Mouse (Mus musculus) heart, adult 8-10 months (tissue): ENCODE data around the gene Apbb2. TPM values are rescaled to one million over a fixed set of nuclear protein-coding genes. Genes with fewer than 3 reads are reported as not detected.

Source experiments
- DNase-seq: peaks from one replicate; pipeline ENCODE4 v3.0.0; 2022; ENCODE audit warnings: low spot score
- total RNA-seq, 4 experiments: library from RNA; stranded (reverse); gene quantifications; 2 replicates each; pipeline ENCODE4 v1.2.4; 2022

Apbb2 gene
- total RNA-seq, 4 experiments from 2014 or later = 36.6 to 56.3 (median 46.4) TPM

- DNase-seq = no peak
These were observed 16.2 kb downstream of the Apbb2 start for GRCm38 (mm10) chr5:66602287-66602820.

DNA sequence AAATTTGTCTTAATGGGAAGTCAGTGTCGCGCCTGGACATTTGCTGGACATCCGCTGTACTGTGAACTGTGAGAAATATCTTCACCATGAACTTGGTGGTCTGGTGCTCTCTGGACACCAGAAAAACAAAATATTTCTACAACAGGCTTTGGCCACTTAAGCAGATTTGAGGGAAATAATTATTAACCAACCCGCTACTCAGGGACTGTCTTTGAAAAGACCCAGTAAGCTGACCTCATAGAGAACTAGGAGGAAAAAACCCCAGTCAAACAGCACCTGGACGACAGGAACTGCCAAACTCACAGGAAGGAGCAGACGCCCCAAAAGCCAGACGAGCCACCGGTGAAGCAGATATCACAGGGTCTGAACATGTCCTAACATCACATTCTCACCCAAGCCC, 18.2 kb downstream of the Apbb2 start:
- no peak for DNase-seq

- DNase-seq = no peak
These were observed 18.7 kb downstream of the Apbb2 start for GRCm38 (mm10) chr5:66599888-66600287.

GRCm38 (mm10) chr5:66596296-66596695, 22.3 kb downstream of the Apbb2 start:
- DNase-seq = no peak

GRCm38 (mm10) chr5:66594881-66595280, 23.7 kb downstream of the Apbb2 start:
- no peak for DNase-seq

DNA sequence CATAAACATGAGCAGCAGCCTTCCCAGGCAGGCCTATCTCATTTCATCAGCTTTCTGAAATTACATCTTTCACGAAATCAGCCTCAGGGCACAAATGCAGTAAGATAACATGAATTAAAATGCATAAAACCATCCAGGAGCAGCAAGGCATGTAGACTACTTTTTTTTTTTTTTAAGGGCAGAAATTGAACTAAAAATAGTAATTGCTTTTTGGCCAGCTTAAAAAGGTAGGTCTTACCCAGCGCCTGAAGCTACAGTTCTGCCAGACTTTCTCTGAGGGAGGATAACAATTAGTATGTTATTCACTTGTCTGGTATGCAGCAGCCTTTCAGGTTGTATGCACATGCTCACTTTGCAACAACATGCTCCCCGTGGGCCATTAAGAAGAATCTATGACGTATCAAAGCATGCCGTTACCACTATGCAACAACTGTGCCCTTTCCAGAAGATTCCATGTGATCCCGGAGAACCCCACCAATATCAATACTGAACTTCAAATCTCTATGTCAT, 32.3 kb downstream of the Apbb2 start:
- DNase-seq = no peak

DNA sequence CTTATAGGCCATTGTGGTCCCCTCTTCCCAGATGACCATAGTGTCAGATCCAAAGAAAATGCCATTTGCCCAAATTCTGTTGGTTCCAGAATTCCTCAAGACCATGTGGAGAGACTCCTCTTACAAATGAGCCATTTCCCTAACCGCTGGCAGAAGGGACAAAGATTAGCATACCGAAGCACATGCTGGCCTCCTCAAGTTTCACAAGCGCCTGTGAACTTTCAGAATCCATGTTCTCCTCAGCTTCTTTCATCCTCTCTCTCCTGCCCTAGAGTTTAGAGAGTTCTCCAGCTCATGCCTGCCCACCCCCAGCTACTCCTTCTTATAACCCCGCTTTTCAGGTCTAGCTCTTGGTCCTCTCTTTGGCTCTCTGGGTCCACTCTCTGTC, 35.6 kb downstream of the Apbb2 start:
- no peak for DNase-seq

DNA sequence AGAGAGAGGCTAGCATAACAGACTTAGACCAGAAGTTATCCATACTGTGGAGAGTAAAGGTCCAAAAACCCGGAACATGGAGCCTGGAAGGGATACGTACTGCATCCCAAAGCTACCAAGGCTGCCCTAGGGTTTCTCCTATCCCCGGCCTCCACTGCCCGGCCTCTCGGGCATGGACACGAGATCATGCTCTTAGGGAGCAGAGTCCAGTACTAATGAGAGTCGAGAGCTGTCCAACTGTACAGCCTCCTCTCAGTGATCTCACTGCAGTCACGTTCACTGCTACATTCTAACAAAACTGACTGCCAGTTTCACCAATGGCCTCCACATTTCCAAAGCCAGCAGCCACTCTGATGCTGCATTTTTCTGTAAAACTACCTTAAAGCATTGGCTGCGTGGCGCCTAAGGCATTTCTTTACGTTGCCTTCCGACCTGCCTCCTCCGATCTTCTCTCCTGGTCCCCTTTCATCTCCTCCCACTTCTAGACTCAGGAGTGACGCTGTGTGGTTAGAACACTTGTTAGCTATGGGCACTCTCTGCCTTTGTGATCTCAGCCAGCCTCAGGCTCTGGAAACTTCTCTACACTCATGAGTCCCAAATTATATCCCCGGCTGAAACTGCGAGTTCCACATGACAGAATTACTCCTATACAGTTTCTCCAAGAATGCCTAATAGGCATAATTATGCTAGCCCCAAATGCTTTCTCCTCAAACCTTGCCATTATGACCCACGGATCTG, 36.1 kb downstream of the Apbb2 start:
- no peak for DNase-seq

GRCm38 (mm10) chr5:66579066-66579465, 39.5 kb downstream of the Apbb2 start:
- peak; percentile 63 for DNase-seq

- DNase-seq = no peak
These were observed 42.3 kb downstream of the Apbb2 start for GRCm38 (mm10) chr5:66576299-66576698.

DNA sequence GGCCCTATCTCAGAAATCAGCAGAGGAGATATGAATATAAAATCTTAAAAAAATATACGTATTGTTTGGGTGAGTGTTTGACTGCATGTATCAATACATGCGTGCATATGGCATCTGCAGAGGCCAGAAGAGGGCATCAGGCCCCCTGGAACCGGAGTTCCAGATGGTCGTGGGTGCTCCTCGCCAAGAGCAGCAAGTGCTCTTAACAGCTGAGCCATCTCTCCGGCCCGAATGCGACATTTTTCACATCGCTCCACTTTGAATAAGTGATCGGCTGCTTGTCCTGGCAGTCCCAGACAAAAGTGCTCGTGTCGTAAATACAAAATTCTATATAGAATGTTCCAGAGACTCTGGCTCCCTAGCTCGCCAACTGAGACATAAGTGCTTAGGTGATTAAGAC, 43.4 kb downstream of the Apbb2 start:
- no peak for DNase-seq

DNA sequence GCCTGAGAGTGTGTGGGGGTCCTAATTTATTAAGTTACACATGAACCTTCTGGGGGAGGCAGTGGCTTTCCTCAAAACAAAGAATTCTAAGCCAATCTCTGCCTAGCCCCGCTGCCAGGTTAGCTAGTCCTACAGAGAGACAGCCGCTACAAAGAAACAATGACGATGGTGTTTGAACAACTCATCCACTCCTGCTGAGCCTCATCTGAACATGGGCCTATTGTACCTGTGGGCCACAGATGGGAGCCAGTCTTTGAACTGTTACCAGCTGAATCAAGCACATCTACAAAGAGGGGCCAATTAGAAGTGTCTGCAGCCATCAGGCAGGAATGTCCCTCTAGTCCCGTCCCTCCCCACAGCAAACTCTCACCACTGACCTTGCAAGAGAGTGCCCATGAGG, 45.3 kb downstream of the Apbb2 start:
- DNase-seq = no peak

DNA sequence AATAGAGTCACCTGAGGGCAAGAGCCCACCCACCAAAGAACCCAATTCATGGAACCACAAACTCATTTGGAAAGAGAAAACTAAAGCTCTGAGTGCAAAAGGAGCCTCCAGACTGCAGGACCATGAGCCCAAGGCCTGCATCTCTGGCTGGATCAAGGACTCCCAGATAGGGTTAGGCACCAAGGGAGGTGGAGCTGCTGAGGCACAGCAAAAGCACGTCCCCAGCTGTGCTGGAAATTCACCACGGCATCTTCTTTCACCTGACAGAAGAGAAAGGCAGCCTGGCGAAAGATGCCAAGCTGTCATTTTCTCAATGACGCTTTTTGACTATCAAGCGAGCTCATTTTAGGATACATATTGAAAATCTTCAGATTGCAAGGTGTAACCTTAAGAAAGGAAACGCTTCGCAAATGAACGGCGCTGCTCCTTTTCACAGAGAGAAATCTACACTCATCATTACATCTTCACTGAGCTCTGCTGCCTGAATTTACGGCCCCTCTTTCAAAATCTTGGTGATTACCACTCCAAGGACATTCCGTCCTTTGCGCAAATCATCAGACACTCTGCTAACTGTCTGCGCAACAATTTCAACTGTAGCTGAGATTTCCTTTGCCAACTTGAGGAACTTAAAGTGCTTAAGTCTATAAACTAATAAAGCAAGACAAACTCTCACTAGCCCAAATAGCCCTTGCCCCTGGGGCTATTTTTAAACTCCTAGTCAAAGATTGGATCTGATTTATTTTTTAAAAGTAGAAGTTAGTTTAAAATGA, 46.3 kb downstream of the Apbb2 start:
- no peak for DNase-seq

DNA sequence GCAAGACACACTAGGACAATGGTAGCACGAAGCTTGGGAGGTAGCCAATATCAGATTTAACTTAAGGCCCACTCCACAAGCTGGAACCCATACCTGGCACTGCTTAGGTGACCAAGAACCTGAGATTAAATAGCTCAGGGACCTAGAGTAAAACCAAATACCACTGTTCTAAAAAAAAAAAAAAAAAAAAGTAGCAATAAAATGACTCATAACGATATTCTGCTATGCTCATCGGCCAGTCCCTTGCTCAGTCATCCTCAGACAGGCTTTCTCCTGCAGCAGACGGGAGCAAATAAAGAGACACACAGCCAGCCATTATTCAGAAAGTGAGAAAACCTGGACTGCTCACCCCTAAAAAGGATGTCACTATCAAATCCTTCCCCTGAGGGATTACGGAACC, 47.9 kb downstream of the Apbb2 start:
- DNase-seq = no peak

GRCm38 (mm10) chr5:66569141-66569801, 49.3 kb downstream of the Apbb2 start:
- DNase-seq = no peak

- no peak for DNase-seq
These were observed 50.6 kb downstream of the Apbb2 start for GRCm38 (mm10) chr5:66568002-66568401.

GRCm38 (mm10) chr5:66567424-66567823, 51.2 kb downstream of the Apbb2 start:
- DNase-seq = no peak

DNA sequence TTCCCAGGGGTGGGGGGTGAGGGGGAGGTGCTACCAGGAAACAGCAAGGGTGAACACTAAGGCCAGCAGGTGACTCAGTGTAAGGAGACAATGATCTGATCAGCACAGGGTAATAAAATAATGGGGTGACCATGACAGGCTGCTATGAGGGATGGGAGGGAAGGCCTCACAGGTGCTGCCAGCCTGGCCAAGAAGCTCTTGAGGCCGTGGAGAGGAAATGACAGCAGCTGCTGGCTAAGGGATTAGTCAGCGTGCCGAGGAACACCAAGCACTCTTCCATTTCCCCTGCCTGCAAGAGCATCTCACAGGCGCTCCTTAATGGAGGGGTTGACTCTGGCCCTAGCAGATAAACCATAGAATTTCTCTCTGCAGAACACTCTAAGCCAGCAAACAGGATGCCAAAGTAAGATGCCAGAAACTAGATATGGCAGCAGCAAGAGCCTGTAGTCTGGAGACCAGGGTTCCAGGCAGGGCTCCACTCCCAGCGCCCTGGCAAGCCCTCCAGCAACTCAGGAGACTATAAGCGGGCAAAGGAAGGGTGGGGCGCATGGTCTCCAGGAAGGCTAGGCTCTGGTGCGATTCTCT, 58.9 kb downstream of the Apbb2 start:
- DNase-seq = peak; percentile 60

DNA sequence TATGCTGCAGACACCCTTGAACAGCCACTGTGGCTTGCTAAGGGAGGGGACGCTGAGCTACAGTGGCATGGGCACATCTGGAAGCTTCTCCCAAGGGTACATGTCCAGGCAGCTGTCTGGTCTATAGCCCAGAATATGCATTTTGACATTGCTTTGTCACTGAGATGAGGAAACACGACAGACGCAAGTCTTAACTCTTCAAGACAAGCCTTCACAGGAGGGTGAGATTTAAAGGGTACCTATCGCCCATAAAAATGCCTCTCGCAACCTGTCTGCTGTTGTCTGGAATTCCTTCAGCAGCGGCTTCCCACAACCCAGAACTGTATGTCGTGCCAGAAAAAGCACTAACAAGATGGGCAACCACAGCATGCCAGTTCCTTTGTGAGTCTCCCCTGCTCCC, 60.5 kb downstream of the Apbb2 start:
- DNase-seq = no peak

DNA sequence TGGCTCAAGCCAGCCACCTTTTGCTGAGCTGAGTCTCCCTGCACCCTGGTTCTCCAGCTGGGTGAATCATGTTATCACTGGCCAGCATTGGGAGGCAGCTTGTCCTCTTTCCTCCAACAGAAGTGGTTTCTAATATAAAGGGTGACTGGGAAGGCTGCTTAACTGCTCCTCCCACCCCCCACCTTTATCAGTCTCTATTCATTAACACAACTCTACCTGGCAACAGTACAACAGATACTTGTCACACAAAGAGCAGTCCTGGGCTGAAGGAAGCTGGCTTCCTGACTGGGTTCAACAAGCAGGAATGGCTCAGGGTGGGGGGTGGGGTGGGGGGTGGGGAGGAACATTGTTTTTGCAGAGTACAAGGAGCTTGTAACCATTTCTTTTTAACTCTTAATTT, 64.7 kb downstream of the Apbb2 start:
- DNase-seq = no peak

GRCm38 (mm10) chr5:66552246-66552645, 66.3 kb downstream of the Apbb2 start:
- no peak for DNase-seq

DNA sequence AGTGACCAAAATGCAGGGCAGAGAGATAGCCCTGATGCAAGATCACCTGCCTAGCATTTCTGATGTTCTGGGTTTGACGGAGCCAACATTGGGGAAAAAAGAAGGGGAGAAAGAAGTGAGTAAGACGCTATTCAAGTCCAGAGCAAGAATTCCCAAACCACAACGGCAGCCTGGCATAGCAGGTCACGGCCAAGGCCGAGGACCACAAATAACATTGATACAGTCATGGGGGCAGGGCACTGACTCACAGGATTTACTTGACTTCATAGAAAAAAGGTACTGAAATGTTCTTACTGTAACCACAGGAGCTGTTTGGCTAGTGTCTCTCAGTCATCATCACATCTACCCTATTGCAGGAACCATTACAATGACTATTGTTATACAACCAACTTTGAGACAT, 68.3 kb downstream of the Apbb2 start:
- DNase-seq = no peak
